Mouse (Mus musculus) hindbrain, embryonic 14.5 days (tissue): ENCODE results near the gene Nme1. TPM values are rescaled to one million over a fixed set of nuclear protein-coding genes. Genes with fewer than 3 reads are reported as not detected.
"Not testable (repeated sequence)": the region's sequence is repeated elsewhere in the genome, so short reads cannot be mapped to it uniquely, and the experiment has no call there.

Source experiments
- ATAC-seq: fragments of 200-750 bp; cut with Nextera tagmentation; 2 replicates; pipeline ENCODE4 v1.8.0; 2017; ENCODE audit warnings: moderate number of reproducible peaks, mild to moderate bottlenecking, moderate TSS enrichment, moderate library complexity; ENCODE audit not compliant: low FRiP score
- DNase-seq: peaks from one replicate; pipeline ENCODE4 v3.0.0-alpha.2; 2015; ENCODE audit warnings: low spot score
- H3K27ac ChIP-seq: fragments of 300-500 bp; sonication (generic); 2 replicates; pipeline ENCODE4 v1.5.1; 2014; ENCODE audit warnings: mild to moderate bottlenecking, moderate library complexity
- H3K27me3 ChIP-seq: fragments of 300-500 bp; sonication (generic); 2 replicates; pipeline ENCODE4 v1.6.1; 2014; ENCODE audit warnings: mild to moderate bottlenecking, low read length, mixed read lengths; ENCODE audit not compliant: control insufficient read depth, insufficient read depth
- H3K36me3 ChIP-seq: fragments of 300-500 bp; sonication (generic); replicated peaks from 2 replicates; pipeline ENCODE4 v1.6.1; 2014; ENCODE audit not compliant: control insufficient read depth, insufficient read depth
- H3K4me1 ChIP-seq: fragments of 300-500 bp; sonication (generic); replicated peaks from 2 replicates; pipeline ENCODE4 v1.6.1; 2014; ENCODE audit warnings: antibody characterized with exemption, low read length, mixed read lengths; ENCODE audit not compliant: control insufficient read depth, insufficient read depth
- H3K4me2 ChIP-seq: fragments of 300-500 bp; sonication (generic); replicated peaks from 2 replicates; pipeline ENCODE4 v1.6.1; 2014; ENCODE audit warnings: mild to moderate bottlenecking, moderate library complexity
- H3K4me3 ChIP-seq: fragments of 300-500 bp; sonication (generic); replicated peaks from 2 replicates; pipeline ENCODE4 v1.5.1; 2014; ENCODE audit warnings: mild to moderate bottlenecking, low read length
- H3K9ac ChIP-seq: fragments of 300-500 bp; sonication (generic); 2 replicates; pipeline ENCODE4 v1.6.1; 2014
- H3K9me3 ChIP-seq: fragments of 300-500 bp; sonication (generic); 2 replicates; pipeline ENCODE4 v1.6.1; 2016; ENCODE audit warnings: low read length; ENCODE audit not compliant: control insufficient read depth
- WGBS: fragments of 180-500 bp; shearing (Covaris S2); extraction: QIAGEN DNeasy Blood & Tissue Kit; methylation state at CpG from one replicate; pipeline ENCODE4 v1.1.7; 2014; 5-methylcytosine and 5-hydroxymethylcytosine counted together
- polyA plus RNA-seq: library from polyadenylated mRNA; unstranded; fragments of >200 nt; fragmentation: Nextera tagmentation; extraction: Ambion mirVana; gene quantifications from 2 replicates; pipeline ENCODE4 v1.2.1, GENCODE M21; 2014

Nme1 gene
- polyA plus RNA-seq, 1 experiment from 2014 or later: 412 TPM

DNA sequence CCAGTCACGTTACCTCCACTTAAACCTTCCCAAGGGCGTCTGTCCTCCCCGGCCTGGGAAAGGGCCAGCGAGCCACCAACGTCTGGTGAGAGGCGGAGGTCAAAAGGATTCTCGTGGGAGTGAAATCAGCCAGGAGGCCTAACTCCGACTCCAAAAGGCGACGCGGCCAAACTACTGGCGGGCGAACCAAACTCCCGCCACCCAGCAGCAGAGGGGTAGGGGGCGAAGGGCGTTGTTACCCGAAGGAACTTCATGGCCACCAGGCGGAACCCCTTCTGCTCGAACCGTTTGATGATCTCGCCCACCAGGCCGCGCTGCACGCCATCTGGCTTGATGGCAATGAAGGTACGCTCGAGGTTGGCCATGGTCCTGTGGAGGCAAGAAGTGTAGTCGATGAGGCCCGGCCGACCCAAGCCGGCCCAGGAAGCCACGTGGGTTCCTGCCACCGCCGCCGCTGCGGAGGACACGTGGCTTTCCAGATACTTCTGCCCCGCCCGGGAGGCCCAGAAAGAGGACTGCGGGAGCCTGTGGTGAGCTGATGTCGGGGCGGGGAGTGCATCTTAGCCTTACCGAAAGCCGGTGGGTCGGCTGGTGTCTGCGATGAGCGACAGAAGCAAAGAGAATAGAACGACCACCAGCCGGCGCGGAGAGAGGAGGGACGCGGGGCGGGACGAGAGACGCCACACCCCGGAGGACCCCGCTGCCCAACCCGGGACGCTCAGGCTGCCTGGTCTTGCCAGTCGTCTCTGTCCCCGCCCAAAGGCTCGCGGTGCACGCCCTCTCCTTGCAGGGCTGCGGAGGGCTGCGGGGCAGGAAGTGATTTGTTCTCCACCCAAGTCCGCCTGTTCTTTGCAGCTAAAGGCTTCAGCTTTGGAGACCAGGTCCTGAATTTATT is 12.8 kb downstream of the Nme1 start:
- no peaks in the 10 kb centered on the region for H3K9me3 ChIP-seq
- H3K27ac ChIP-seq: peak overlapping the region; percentile 86
- ATAC-seq (peak; percentile 95), DNase-seq (peak; percentile 80)
- H3K4me3 ChIP-seq: peak overlapping the region; percentile 68
- under 1% methylated on average over 66 of the region's 67 CpGs for WGBS
- peak overlapping the region; percentile 93 for H3K4me2 ChIP-seq
- H3K9ac ChIP-seq: peak overlapping the region; percentile 79
- peaks cover 59% of the 10 kb centered on the region for H3K36me3 ChIP-seq
- peaks cover 19% of the 10 kb centered on the region for H3K4me1 ChIP-seq
- no peaks in the 10 kb centered on the region for H3K27me3 ChIP-seq

DNA sequence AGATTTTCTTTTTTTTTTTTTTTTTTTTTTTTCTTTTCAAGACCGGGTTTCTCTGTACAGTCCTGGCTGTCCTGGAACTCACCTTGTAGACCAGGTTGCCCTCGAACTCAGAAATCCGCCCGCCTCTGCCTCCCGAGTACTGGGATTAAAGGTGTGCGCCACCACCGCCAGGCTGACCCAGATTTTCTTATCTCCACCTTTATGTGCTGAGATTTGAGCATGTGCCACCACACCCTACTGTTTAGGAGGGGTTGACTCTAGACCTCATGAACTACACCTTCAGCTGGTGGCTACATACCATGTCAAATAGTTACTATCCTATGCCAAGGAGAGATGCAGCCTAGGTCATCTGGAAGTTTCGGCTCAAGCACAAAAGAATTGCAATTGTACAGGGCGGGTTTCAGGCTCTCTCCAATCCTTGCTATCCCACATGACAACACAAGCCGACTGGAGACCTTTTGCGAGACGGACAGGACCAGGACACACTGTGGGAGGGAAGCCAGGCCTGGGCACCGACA is 13.5 kb downstream of the Nme1 start:
- Histone ChIP-seq H3K36me3 (peaks cover 55% of the 10 kb centered on the region), H3K4me3 (peak overlapping the region; percentile 68), H3K9me3 (no peaks in the 10 kb centered on the region), H3K27ac (peak overlapping the region; percentile 86; the same call in 1 of the 2 replicates), H3K27me3 (no peaks in the 10 kb centered on the region), H3K9ac (peak overlapping the region; percentile 79), H3K4me2 (peak overlapping the region; percentile 93), H3K4me1 (peaks cover 19% of the 10 kb centered on the region)
- no peak for DNase-seq
- ATAC-seq: no peak
- 44% methylated on average over 13 of the region's 13 CpGs for WGBS

DNA sequence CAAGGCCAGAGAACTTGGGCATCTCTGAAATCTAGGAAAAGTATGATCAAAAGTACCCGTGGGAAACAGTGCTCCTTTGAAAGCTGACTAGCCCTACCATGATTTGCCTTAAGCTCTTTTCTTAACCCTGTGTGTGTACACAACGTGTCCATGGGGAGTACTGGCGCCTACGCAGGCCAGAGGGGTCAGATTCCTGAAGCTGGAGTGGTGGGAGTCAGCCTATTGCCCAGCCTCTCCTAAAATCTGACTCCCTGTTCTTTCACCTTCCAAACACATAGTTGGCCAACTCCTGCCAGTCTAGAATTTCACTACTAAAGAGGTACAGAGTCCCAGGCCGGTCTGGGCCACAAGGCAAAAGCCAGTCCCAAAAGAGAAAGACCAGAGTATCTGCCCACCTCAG is 15.9 kb downstream of the Nme1 start:
- DNase-seq: no peak
- H3K4me3 ChIP-seq: no peak overlapping the region
- no peaks in the 10 kb centered on the region for H3K9me3 ChIP-seq
- no peak overlapping the region for H3K4me2 ChIP-seq
- peaks cover 19% of the 10 kb centered on the region for H3K4me1 ChIP-seq
- no peaks in the 10 kb centered on the region for H3K27me3 ChIP-seq
- no peak overlapping the region for H3K27ac ChIP-seq
- WGBS: 83% methylated on average over 5 of the region's 5 CpGs
- no peak for ATAC-seq
- H3K9ac ChIP-seq: no peak overlapping the region
- H3K36me3 ChIP-seq: peaks cover 45% of the 10 kb centered on the region

DNA sequence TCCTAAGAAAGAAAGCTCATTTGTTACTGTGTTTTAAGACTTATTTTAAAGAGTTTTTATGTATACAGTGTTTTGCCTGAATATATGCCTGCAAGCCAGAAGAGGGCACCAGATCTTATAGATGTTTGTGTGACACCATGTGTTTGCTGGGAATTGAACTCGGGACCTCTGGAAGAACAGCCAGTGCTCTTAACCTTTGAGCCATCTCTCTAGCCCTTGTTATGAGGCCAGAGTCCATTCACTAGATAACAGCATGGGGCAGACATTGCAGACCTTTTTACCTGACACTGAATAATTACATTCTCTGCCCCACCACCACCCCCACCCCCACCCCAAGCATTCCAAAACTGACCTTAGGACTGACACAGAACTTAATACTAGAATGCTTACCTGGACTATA is 18.3 kb downstream of the Nme1 start:
- Histone ChIP-seq H3K27me3 (no peaks in the 10 kb centered on the region), H3K4me1 (peaks cover 10% of the 10 kb centered on the region), H3K36me3 (peaks cover 47% of the 10 kb centered on the region), H3K4me3 (no peak overlapping the region), H3K9me3 (no peaks in the 10 kb centered on the region), H3K4me2 (no peak overlapping the region), H3K27ac (no peak overlapping the region), H3K9ac (no peak overlapping the region)
- WGBS: 89% methylated on average over 1 of the region's 1 CpGs
- ATAC-seq (no peak), DNase-seq (no peak)

DNA sequence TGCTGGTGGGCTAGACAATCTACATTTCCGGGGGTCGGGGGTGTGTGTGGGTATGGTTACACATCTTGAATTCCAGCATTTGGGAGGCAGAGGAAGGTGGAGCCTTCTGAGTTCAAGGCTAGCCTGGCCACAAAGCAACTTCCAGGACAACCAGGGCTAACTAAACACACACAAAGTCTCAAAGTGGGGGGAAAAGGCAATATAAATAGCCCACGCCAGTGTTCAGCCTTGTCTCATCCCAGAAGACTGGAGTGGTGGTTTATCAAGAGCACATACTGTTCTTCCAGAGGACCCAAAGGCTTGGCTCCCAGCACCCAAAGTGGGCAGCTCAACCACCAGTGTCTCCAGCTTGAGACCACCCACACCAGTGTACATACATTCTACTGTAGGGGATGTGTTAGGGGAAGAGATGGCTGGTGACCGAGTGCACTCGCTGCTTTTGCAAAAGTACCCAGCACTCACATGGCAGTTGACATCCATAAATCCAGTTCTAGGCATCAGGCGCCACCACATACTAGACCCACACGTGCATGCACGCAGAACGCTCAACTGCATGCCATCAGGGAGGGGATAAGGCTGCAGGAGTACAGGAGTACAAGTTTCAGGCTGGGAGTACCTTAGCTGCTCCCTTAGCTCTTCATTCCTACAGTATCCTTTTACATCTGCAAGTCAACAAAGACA is 19.3 kb downstream of the Nme1 start:
- ATAC-seq: no peak
- WGBS: 94% methylated on average over 9 of the region's 9 CpGs

DNA sequence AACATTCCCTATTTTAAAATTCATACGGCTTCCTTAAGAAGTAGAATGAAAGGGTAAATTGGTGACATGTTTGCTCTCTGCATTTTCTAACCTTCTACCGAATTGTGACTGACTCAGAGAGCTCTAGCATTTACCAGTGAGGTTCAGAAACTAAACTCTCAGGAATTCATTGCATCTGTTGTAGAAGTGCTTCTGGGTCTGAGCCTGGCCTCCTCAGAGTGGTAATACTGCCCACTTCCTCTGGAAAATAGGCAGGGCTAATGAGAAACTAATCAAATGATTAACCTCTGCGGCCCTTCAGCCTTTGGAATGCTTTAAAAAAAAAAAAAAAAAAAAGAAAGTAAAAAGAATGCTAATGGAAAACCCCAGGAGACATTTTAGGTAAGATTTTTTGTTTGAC is 23.3 kb downstream of the Nme1 start:
- ATAC-seq: no peak
- Histone ChIP-seq H3K9ac (no peak overlapping the region), H3K36me3 (peaks cover 59% of the 10 kb centered on the region)

More for the DNA sequence above, 19.3 kb downstream of the Nme1 start:
- H3K9ac ChIP-seq: no peak overlapping the region
- H3K27ac ChIP-seq: no peak overlapping the region
- peaks cover 5% of the 10 kb centered on the region for H3K4me1 ChIP-seq
- H3K9me3 ChIP-seq: no peaks in the 10 kb centered on the region
- DNase-seq: no peak
- peaks cover 51% of the 10 kb centered on the region for H3K36me3 ChIP-seq
- H3K4me2 ChIP-seq: no peak overlapping the region
- H3K27me3 ChIP-seq: no peaks in the 10 kb centered on the region
- H3K4me3 ChIP-seq: no peak overlapping the region

DNA sequence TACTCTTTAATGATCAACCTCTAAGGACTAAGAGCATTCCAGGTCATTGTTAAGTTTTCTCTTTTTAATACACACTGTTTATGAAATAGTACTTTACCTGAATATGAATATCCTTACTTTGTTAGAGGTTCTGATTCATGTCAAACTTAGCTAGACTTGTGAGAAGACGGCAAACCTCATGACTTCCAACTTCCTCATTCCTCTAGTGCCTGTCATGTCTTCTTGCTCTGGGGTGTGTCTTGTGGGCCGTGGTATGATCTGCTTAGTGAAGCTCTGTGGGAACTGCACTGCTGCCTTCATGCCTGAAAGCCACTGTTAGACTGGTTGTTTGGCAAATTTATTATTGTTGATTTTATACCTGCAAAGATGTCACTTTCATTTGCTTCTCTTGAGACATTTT is 27.4 kb downstream of the Nme1 start:
- no peaks in the 10 kb centered on the region for H3K9me3 ChIP-seq
- H3K4me2 ChIP-seq: no peak overlapping the region
- ATAC-seq (no peak), DNase-seq (no peak)
- H3K9ac ChIP-seq: no peak overlapping the region
- 89% methylated on average over 2 of the region's 2 CpGs for WGBS
- no peaks in the 10 kb centered on the region for H3K27me3 ChIP-seq
- no peak overlapping the region for H3K27ac ChIP-seq
- H3K4me1 ChIP-seq: no peaks in the 10 kb centered on the region
- no peak overlapping the region for H3K4me3 ChIP-seq
- H3K36me3 ChIP-seq: peaks cover 81% of the 10 kb centered on the region

More for the DNA sequence above, 23.3 kb downstream of the Nme1 start:
- no peak overlapping the region for H3K27ac ChIP-seq
- H3K9me3 ChIP-seq: no peaks in the 10 kb centered on the region
- no peaks in the 10 kb centered on the region for H3K4me1 ChIP-seq
- H3K27me3 ChIP-seq: no peaks in the 10 kb centered on the region
- WGBS: 87% methylated on average over 3 of the region's 3 CpGs
- no peak overlapping the region for H3K4me3 ChIP-seq
- H3K4me2 ChIP-seq: no peak overlapping the region
- DNase-seq: no peak

DNA sequence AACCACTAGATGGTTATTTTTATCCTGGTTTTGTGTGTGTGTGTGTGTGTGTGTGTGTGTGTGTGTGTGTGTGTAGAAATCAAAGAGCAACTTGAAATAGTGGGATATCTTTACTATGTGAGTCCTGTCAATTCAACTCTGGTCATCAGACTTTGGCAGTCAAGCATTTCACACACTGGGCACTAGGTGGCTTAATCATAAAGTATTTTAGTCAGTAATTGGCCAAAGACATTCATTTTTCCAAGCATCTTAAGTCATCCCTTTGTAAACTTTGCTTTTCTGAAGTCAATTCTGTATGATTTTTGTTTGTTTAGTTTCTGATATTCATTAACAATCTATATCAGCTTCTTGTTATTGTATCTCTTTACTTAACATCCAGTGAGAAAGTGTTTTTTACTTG is 39.2 kb downstream of the Nme1 start:
- H3K36me3 ChIP-seq: peaks cover 92% of the 10 kb centered on the region
- ATAC-seq: no peak

DNA sequence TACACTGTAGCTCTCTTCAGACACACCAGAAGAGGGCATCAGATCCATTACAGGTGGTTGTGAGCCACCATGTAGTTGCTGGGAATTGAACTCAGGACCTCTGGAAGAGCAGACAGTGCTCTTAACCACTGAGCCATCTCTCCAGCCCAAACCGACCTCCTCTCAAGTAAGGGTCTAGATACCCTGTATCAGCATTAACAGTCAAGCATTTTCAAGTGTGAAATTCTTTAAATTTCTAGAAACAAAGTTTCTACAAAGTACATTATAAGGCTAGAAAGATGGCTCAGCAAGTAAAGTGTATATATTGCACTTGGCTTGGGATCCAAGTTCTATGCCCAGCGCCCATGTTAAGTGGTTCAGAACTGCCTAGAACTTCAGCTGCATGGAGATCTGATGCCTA is 53.3 kb downstream of the Nme1 start:
- not testable (repeated sequence) for H3K27me3 ChIP-seq, H3K4me3 ChIP-seq, H3K27ac ChIP-seq, H3K9ac ChIP-seq, H3K4me1 ChIP-seq, H3K4me2 ChIP-seq, H3K9me3 ChIP-seq, DNase-seq, ATAC-seq
- peaks cover 93% of the 10 kb centered on the region for H3K36me3 ChIP-seq
- 94% methylated on average over 2 of the region's 2 CpGs for WGBS

More for the DNA sequence above, 39.2 kb downstream of the Nme1 start:
- H3K4me2 ChIP-seq: no peak overlapping the region
- no peak for DNase-seq
- H3K27me3 ChIP-seq: no peaks in the 10 kb centered on the region
- no peaks in the 10 kb centered on the region for H3K9me3 ChIP-seq
- H3K4me3 ChIP-seq: no peak overlapping the region
- H3K9ac ChIP-seq: no peak overlapping the region
- no peak overlapping the region for H3K27ac ChIP-seq
- H3K4me1 ChIP-seq: no peaks in the 10 kb centered on the region
